Mouse (Mus musculus) limb, embryonic 11.5 days (tissue): ENCODE measurements around the gene B3gnt9. TPM values are rescaled to one million over a fixed set of nuclear protein-coding genes. Genes with fewer than 3 reads are reported as not detected.

Source experiments
- ATAC-seq: fragments of 200-750 bp; cut with Nextera tagmentation; 2 replicates; pipeline ENCODE4 v1.8.0; 2017; ENCODE audit warnings: low read depth; ENCODE audit not compliant: insufficient number of reproducible peaks, low FRiP score, low TSS enrichment
- DNase-seq: peaks from one replicate; pipeline ENCODE4 v3.0.0-alpha.2; 2015; ENCODE audit warnings: low spot score
- H3K27ac ChIP-seq: fragments of 300-500 bp; sonication (generic); replicated peaks from 2 replicates; pipeline ENCODE4 v1.5.1; 2014; ENCODE audit warnings: low read depth, mild to moderate bottlenecking, low read length
- H3K27me3 ChIP-seq: fragments of 300-500 bp; sonication (generic); 2 replicates; pipeline ENCODE4 v1.6.1; 2014; ENCODE audit warnings: mild to moderate bottlenecking, low read length, mixed read lengths; ENCODE audit not compliant: control insufficient read depth, insufficient read depth
- H3K36me3 ChIP-seq: fragments of 300-500 bp; sonication (generic); 2 replicates; pipeline ENCODE4 v1.6.1; 2014; ENCODE audit warnings: mild to moderate bottlenecking, low read length, moderate library complexity, mixed read lengths; ENCODE audit not compliant: control insufficient read depth, insufficient read depth
- H3K4me1 ChIP-seq: fragments of 300-500 bp; sonication (generic); 2 replicates; pipeline ENCODE4 v1.6.1; 2014; ENCODE audit warnings: low read length, mixed read lengths; ENCODE audit not compliant: control insufficient read depth, insufficient read depth
- H3K4me2 ChIP-seq: fragments of 300-500 bp; sonication (generic); 2 replicates; pipeline ENCODE4 v1.6.1; 2014; ENCODE audit warnings: low read depth, mild to moderate bottlenecking, moderate library complexity; ENCODE audit not compliant: severe bottlenecking
- H3K4me3 ChIP-seq: fragments of 300-500 bp; sonication (generic); 2 replicates; pipeline ENCODE4 v1.5.1; 2014; ENCODE audit warnings: low read depth, low read length
- H3K9ac ChIP-seq: fragments of 300-500 bp; sonication (generic); 2 replicates; pipeline ENCODE4 v1.6.1; 2014; ENCODE audit warnings: mild to moderate bottlenecking, low read length
- H3K9me3 ChIP-seq: fragments of 300-500 bp; sonication (generic); 2 replicates; pipeline ENCODE4 v1.6.1; 2016; ENCODE audit warnings: low read length; ENCODE audit not compliant: control insufficient read depth
- WGBS: fragments of 180-500 bp; shearing (Covaris S2); extraction: QIAGEN DNeasy Blood & Tissue Kit; methylation state at CpG from one replicate; pipeline ENCODE4 v1.1.7; 2014; 5-methylcytosine and 5-hydroxymethylcytosine counted together
- polyA plus RNA-seq: library from polyadenylated mRNA; unstranded; fragments of >200 nt; fragmentation: Nextera tagmentation; extraction: Ambion mirVana; gene quantifications from 2 replicates; pipeline ENCODE4 v1.2.1, GENCODE M21; 2014

The B3gnt9 gene
- polyA plus RNA-seq, 1 experiment from 2014 or later = 2.4 TPM

DNA sequence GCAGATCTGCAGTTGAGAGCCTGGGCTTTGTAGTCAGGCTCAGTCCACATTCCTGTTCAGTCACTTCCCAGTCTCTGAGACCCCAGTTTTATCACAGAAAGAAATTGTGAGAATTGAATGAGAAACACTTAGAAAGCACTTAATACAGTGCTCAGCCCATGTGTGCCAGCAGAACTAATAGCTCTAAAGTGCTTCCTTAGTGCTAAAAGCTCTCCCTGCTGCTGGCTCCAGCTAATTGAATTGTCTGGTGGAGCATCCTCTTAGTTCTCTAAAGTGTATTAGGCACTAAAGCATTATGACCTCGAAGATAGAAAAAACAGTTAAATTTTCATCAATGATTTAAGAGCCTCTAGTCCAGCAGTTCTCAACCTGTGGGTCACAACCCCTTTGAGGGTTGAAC lies 49.2 kb downstream of the B3gnt9 start:
- ATAC-seq (no peak), DNase-seq (no peak)
- Histone ChIP-seq H3K9ac (no peak overlapping the region), H3K9me3 (no peaks in the 10 kb centered on the region), H3K4me3 (no peak overlapping the region), H3K4me1 (no peaks in the 10 kb centered on the region), H3K36me3 (peaks cover 4% of the 10 kb centered on the region; the same call in 1 of the 2 replicates), H3K27me3 (no peaks in the 10 kb centered on the region), H3K27ac (no peak overlapping the region), H3K4me2 (no peak overlapping the region)
- 96% methylated on average over 1 of the region's 1 CpGs for WGBS

Other genes starting within 250 kb of the B3gnt9 start
- not detected in 2 replicates for gene Ces3a, start 206.6 kb downstream of the B3gnt9 start, polyA plus RNA-seq
- not detected in 2 replicates for gene Ces3b, start 171.4 kb downstream of the B3gnt9 start, polyA plus RNA-seq
- not detected in 2 replicates for gene Ces4a, start 123.4 kb downstream of the B3gnt9 start, polyA plus RNA-seq
- 105 TPM in 2 replicates for gene Cbfb, start 84.5 kb downstream of the B3gnt9 start, polyA plus RNA-seq
- 29.9 and 32.5 TPM in 2 replicates for gene D230025D16Rik, start 30.0 kb downstream of the B3gnt9 start, polyA plus RNA-seq
- 11.1 and 13.6 TPM in 2 replicates for gene Tradd, start 9.5 kb upstream of the B3gnt9 start, polyA plus RNA-seq
- 1.2 and 1.3 TPM in 2 replicates for gene Fbxl8, start 9.5 kb upstream of the B3gnt9 start, polyA plus RNA-seq
- gene Hsf4, start 14.6 kb upstream of the B3gnt9 start, polyA plus RNA-seq = not detected in 2 replicates
- 1.0 and 1.2 TPM in 2 replicates for gene Nol3, start 21.0 kb upstream of the B3gnt9 start, polyA plus RNA-seq
- gene 4931428F04Rik, start 34.7 kb upstream of the B3gnt9 start, polyA plus RNA-seq = 17.5 and 17.9 TPM in 2 replicates
- 6.6 and 8.6 TPM in 2 replicates for gene Exoc3l, start 40.9 kb upstream of the B3gnt9 start, polyA plus RNA-seq
- 132 and 136 TPM in 2 replicates for gene E2f4, start 42.5 kb upstream of the B3gnt9 start, polyA plus RNA-seq
- gene Elmo3, start 50.4 kb upstream of the B3gnt9 start, polyA plus RNA-seq = 2.6 and 3.7 TPM in 2 replicates
- 0.64 and 0.92 TPM in 2 replicates for gene Lrrc29, start 71.1 kb upstream of the B3gnt9 start, polyA plus RNA-seq
- gene Tmem208, start 71.2 kb upstream of the B3gnt9 start, polyA plus RNA-seq = 87.5 and 99.0 TPM in 2 replicates
- 3.4 and 3.7 TPM in 2 replicates for gene Fhod1, start 92.8 kb upstream of the B3gnt9 start, polyA plus RNA-seq
- gene Slc9a5, start 93.7 kb upstream of the B3gnt9 start, polyA plus RNA-seq = 6.4 and 8.3 TPM in 2 replicates
- gene Plekhg4, start 118.1 kb upstream of the B3gnt9 start, polyA plus RNA-seq = 0.84 and 0.92 TPM in 2 replicates
- gene Kctd19, start 158.3 kb upstream of the B3gnt9 start, polyA plus RNA-seq = not detected in 2 replicates
- 0.26 TPM in 1 of 2 replicates, not detected in the other for gene Lrrc36, start 158.4 kb upstream of the B3gnt9 start, polyA plus RNA-seq
- gene Tppp3, start 216.4 kb upstream of the B3gnt9 start, polyA plus RNA-seq = 15.0 and 17.8 TPM in 2 replicates
- gene Zdhhc1, start 241.7 kb upstream of the B3gnt9 start, polyA plus RNA-seq = 19.6 and 24.0 TPM in 2 replicates